Mouse (Mus musculus): ENCODE results near the gene Ctsa.
A peak's percentile ranks its signal among the peaks of the same experiment; 100 is the strongest.

GRCm38 (mm10) chr2:164889960-164890359, 57.3 kb downstream of the Ctsa start:
- TF ChIP-seq MAX (IDR thresholded peaks at IDR 0.05; ENCODE audit: low read depth): no peak
- no peak for TF ChIP-seq POLR2A (IDR thresholded peaks at IDR 0.05; ENCODE audit: insufficient read length, low read depth)
- TF ChIP-seq POLR2AphosphoS2 (IDR thresholded peaks at IDR 0.05; ENCODE audit: insufficient read length, low read depth): peak; percentile 19
- TF ChIP-seq E2F4 (IDR thresholded peaks at IDR 0.05; ENCODE audit: insufficient read depth): no peak
- TF ChIP-seq USF1 (IDR thresholded peaks at IDR 0.05; ENCODE audit: low read depth): no peak

Measured in myocyte (in vitro differentiated cells).